Mouse (Mus musculus) limb, embryonic 15.5 days (tissue): Measurements from ENCODE around the gene Angptl4. TPM values are rescaled to one million over a fixed set of nuclear protein-coding genes. Genes with fewer than 3 reads are reported as not detected.
A peak's percentile ranks its signal among the peaks of the same experiment; 100 is the strongest.

Source experiments
- ATAC-seq: fragments of 200-750 bp; cut with Nextera tagmentation; 2 replicates; pipeline ENCODE4 v1.8.0; 2017; ENCODE audit warnings: low read depth, moderate TSS enrichment; ENCODE audit not compliant: insufficient number of reproducible peaks, low FRiP score, low TSS enrichment
- H3K27ac ChIP-seq: fragments of 300-500 bp; sonication (generic); 2 replicates; pipeline ENCODE4 v1.5.1; 2015; ENCODE audit warnings: moderate library complexity, mild to moderate bottlenecking, inconsistent platforms
- H3K27me3 ChIP-seq: fragments of 300-500 bp; sonication (generic); 2 replicates; pipeline ENCODE4 v1.6.1; 2015; ENCODE audit warnings: inconsistent platforms
- H3K36me3 ChIP-seq: fragments of 300-500 bp; sonication (generic); 2 replicates; pipeline ENCODE4 v1.6.1; 2015; ENCODE audit warnings: inconsistent platforms
- H3K4me1 ChIP-seq: fragments of 300-500 bp; sonication (generic); 2 replicates; pipeline ENCODE4 v1.6.1; 2015; ENCODE audit warnings: inconsistent platforms
- H3K4me2 ChIP-seq: fragments of 300-500 bp; sonication (generic); 2 replicates; pipeline ENCODE4 v1.6.1; 2015; ENCODE audit warnings: mild to moderate bottlenecking, inconsistent platforms
- H3K4me3 ChIP-seq: fragments of 300-500 bp; sonication (generic); 2 replicates; pipeline ENCODE4 v1.5.1; 2015; ENCODE audit warnings: mild to moderate bottlenecking, inconsistent platforms
- H3K9ac ChIP-seq: fragments of 300-500 bp; sonication (generic); 2 replicates; pipeline ENCODE4 v1.6.1; 2015; ENCODE audit warnings: inconsistent platforms
- H3K9me3 ChIP-seq: fragments of 300-500 bp; sonication (generic); 2 replicates; pipeline ENCODE4 v1.6.1; 2016; ENCODE audit warnings: inconsistent platforms
- WGBS: fragments of 180-500 bp; shearing (Covaris S2); methylation state at CpG from one replicate; pipeline ENCODE4 v1.1.7; 2015; 5-methylcytosine and 5-hydroxymethylcytosine counted together
- polyA plus RNA-seq: library from polyadenylated mRNA; unstranded; fragments of >200 nt; fragmentation: Nextera tagmentation; extraction: Ambion mirVana; gene quantifications from 2 replicates; pipeline ENCODE4 v1.2.1, GENCODE M21; 2015

Gene Angptl4
- polyA plus RNA-seq, 1 experiment from 2014 or later: 62.9 TPM

GRCm38 (mm10) chr17:33817184-33817968 lies 35.7 kb upstream of the Angptl4 start:
- H3K4me1 ChIP-seq: peaks cover 25% of the 10 kb centered on the region
- peak overlapping the region; percentile 61 for H3K9ac ChIP-seq
- peak overlapping the region; percentile 94 for H3K4me2 ChIP-seq
- H3K27me3 ChIP-seq: no peaks in the 10 kb centered on the region
- peak; percentile 95 for ATAC-seq
- H3K27ac ChIP-seq: peak overlapping the region; percentile 95
- H3K4me3 ChIP-seq: peak overlapping the region; percentile 66
- H3K36me3 ChIP-seq: peaks cover 37% of the 10 kb centered on the region
- under 1% methylated on average over 89 of the region's 89 CpGs for WGBS
- H3K9me3 ChIP-seq: no peaks in the 10 kb centered on the region

GRCm38 (mm10) chr17:33816612-33817011 lies 35.0 kb upstream of the Angptl4 start:
- Histone ChIP-seq H3K36me3 (peaks cover 29% of the 10 kb centered on the region), H3K4me3 (peak overlapping the region; percentile 66), H3K27me3 (no peaks in the 10 kb centered on the region), H3K4me2 (peak overlapping the region; percentile 94), H3K4me1 (peaks cover 17% of the 10 kb centered on the region), H3K27ac (peak overlapping the region; percentile 95), H3K9me3 (no peaks in the 10 kb centered on the region), H3K9ac (peak overlapping the region; percentile 61; the same call in 1 of the 2 replicates)
- WGBS: 51% methylated on average over 5 of the region's 5 CpGs
- no peak for ATAC-seq

GRCm38 (mm10) chr17:33815399-33815798 lies 33.8 kb upstream of the Angptl4 start:
- 92% methylated on average over 6 of the region's 6 CpGs for WGBS
- Histone ChIP-seq H3K9ac (no peak overlapping the region), H3K27ac (no peak overlapping the region), H3K36me3 (peaks cover 17% of the 10 kb centered on the region), H3K27me3 (peaks cover 5% of the 10 kb centered on the region; the same call in 1 of the 2 replicates), H3K9me3 (no peaks in the 10 kb centered on the region), H3K4me2 (no peak overlapping the region), H3K4me3 (no peak overlapping the region), H3K4me1 (peaks cover 26% of the 10 kb centered on the region)
- ATAC-seq: no peak

- H3K27me3 ChIP-seq: peaks cover 5% of the 10 kb centered on the region; the same call in 1 of the 2 replicates
- H3K36me3 ChIP-seq: no peaks in the 10 kb centered on the region
- H3K27ac ChIP-seq: no peak overlapping the region
- WGBS: 64% methylated on average over 4 of the region's 4 CpGs
- ATAC-seq: no peak
- no peak overlapping the region for H3K4me3 ChIP-seq
- H3K4me2 ChIP-seq: no peak overlapping the region
- H3K9me3 ChIP-seq: no peaks in the 10 kb centered on the region
- no peak overlapping the region for H3K9ac ChIP-seq
- H3K4me1 ChIP-seq: peaks cover 21% of the 10 kb centered on the region
These were observed 31.4 kb upstream of the Angptl4 start for GRCm38 (mm10) chr17:33812990-33813389.

- H3K4me3 ChIP-seq: no peak overlapping the region
- H3K4me1 ChIP-seq: peaks cover 17% of the 10 kb centered on the region
- H3K27ac ChIP-seq: no peak overlapping the region
- no peak for ATAC-seq
- WGBS: 59% methylated on average over 3 of the region's 3 CpGs
- H3K27me3 ChIP-seq: peaks cover 5% of the 10 kb centered on the region; the same call in 1 of the 2 replicates
- H3K36me3 ChIP-seq: no peaks in the 10 kb centered on the region
- H3K4me2 ChIP-seq: no peak overlapping the region
- no peaks in the 10 kb centered on the region for H3K9me3 ChIP-seq
- no peak overlapping the region for H3K9ac ChIP-seq
These were observed 30.8 kb upstream of the Angptl4 start for GRCm38 (mm10) chr17:33812475-33812874.

- Histone ChIP-seq H3K4me2 (peak overlapping the region; percentile 90), H3K4me3 (peak overlapping the region; percentile 51), H3K4me1 (peaks cover 9% of the 10 kb centered on the region), H3K9me3 (no peaks in the 10 kb centered on the region), H3K9ac (no peak overlapping the region), H3K27ac (peak overlapping the region; percentile 44; the same call in 1 of the 2 replicates), H3K27me3 (peaks cover 5% of the 10 kb centered on the region; the same call in 1 of the 2 replicates), H3K36me3 (no peaks in the 10 kb centered on the region)
- ATAC-seq: no peak
- 19% methylated on average over 7 of the region's 7 CpGs for WGBS
These were observed 29.5 kb upstream of the Angptl4 start for GRCm38 (mm10) chr17:33811142-33811516.

- Histone ChIP-seq H3K4me3 (peak within 1 kb of the TSS; percentile 51), H3K4me1 (peaks cover 9% of the 10 kb centered on the region), H3K9me3 (no peaks in the 10 kb centered on the region), H3K27me3 (peaks cover 5% of the 10 kb centered on the region; the same call in 1 of the 2 replicates), H3K9ac (peak within 1 kb of the TSS; percentile 37), H3K36me3 (no peaks in the 10 kb centered on the region), H3K4me2 (peak within 1 kb of the TSS; percentile 90), H3K27ac (peak within 1 kb of the TSS; percentile 44; the same call in 1 of the 2 replicates)
- WGBS: under 1% methylated on average over 36 of the region's 36 CpGs
- peak; percentile 95 for ATAC-seq
These were observed 28.9 kb upstream of the Angptl4 start, which contains the start of gene Kank3 for GRCm38 (mm10) chr17:33810334-33811141. Kank3 (plus strand) TSS chr17:33810519.

- WGBS: 29% methylated on average over 10 of the region's 10 CpGs
- Histone ChIP-seq H3K4me2 (no peak overlapping the region), H3K4me3 (no peak overlapping the region), H3K27me3 (peaks cover 5% of the 10 kb centered on the region; the same call in 1 of the 2 replicates), H3K27ac (no peak overlapping the region), H3K9ac (no peak overlapping the region), H3K4me1 (peaks cover 9% of the 10 kb centered on the region), H3K36me3 (no peaks in the 10 kb centered on the region), H3K9me3 (no peaks in the 10 kb centered on the region)
- no peak for ATAC-seq
These were observed 26.6 kb upstream of the Angptl4 start for GRCm38 (mm10) chr17:33808192-33808591.

GRCm38 (mm10) chr17:33807181-33807888 lies 25.7 kb upstream of the Angptl4 start:
- Histone ChIP-seq H3K4me2 (no peak overlapping the region), H3K36me3 (no peaks in the 10 kb centered on the region), H3K27me3 (peaks cover 5% of the 10 kb centered on the region; the same call in 1 of the 2 replicates), H3K27ac (no peak overlapping the region), H3K4me3 (no peak overlapping the region), H3K4me1 (peaks cover 9% of the 10 kb centered on the region), H3K9ac (no peak overlapping the region), H3K9me3 (no peaks in the 10 kb centered on the region)
- no peak for ATAC-seq
- 59% methylated on average over 8 of the region's 9 CpGs for WGBS

GRCm38 (mm10) chr17:33804745-33805144 lies 23.1 kb upstream of the Angptl4 start:
- ATAC-seq: no peak
- no peak overlapping the region for H3K9ac ChIP-seq
- H3K9me3 ChIP-seq: no peaks in the 10 kb centered on the region
- no peak overlapping the region for H3K4me3 ChIP-seq
- no peaks in the 10 kb centered on the region for H3K4me1 ChIP-seq
- whole genome bisulfite sequencing: 54% methylated on average over 1 of the region's 1 CpGs
- H3K27me3 ChIP-seq: no peaks in the 10 kb centered on the region
- H3K27ac ChIP-seq: no peak overlapping the region
- no peaks in the 10 kb centered on the region for H3K36me3 ChIP-seq
- no peak overlapping the region for H3K4me2 ChIP-seq

- Histone ChIP-seq H3K4me2 (no peak overlapping the region), H3K36me3 (no peaks in the 10 kb centered on the region), H3K4me3 (no peak overlapping the region), H3K9me3 (no peaks in the 10 kb centered on the region), H3K9ac (no peak overlapping the region), H3K27ac (no peak overlapping the region), H3K4me1 (no peaks in the 10 kb centered on the region), H3K27me3 (no peaks in the 10 kb centered on the region)
- no peak for ATAC-seq
- 50% methylated on average over 4 of the region's 4 CpGs for WGBS
These were observed 22.6 kb upstream of the Angptl4 start for GRCm38 (mm10) chr17:33804205-33804604.
